Mouse (Mus musculus) embryonic facial prominence, embryonic 14.5 days (tissue): ENCODE measurements around the gene Hhat. TPM values are rescaled to one million over a fixed set of nuclear protein-coding genes. Genes with fewer than 3 reads are reported as not detected.

Source experiments
- ATAC-seq: fragments of 200-750 bp; cut with Nextera tagmentation; 2 replicates; pipeline ENCODE4 v1.8.0; 2017; ENCODE audit warnings: low read depth, moderate number of reproducible peaks, moderate TSS enrichment
- DNase-seq: peaks from one replicate; pipeline ENCODE4 v3.0.0-alpha.2; 2015; ENCODE audit warnings: low spot score
- H3K27ac ChIP-seq: fragments of 300-500 bp; sonication (generic); replicated peaks from 2 replicates; pipeline ENCODE4 v1.5.1; 2014; ENCODE audit warnings: low read depth, mild to moderate bottlenecking, low read length, moderate library complexity
- H3K27me3 ChIP-seq: fragments of 300-500 bp; sonication (generic); replicated peaks from 2 replicates; pipeline ENCODE4 v1.6.1; 2014; ENCODE audit warnings: low read length; ENCODE audit not compliant: control insufficient read depth, insufficient read depth
- H3K36me3 ChIP-seq: fragments of 300-500 bp; sonication (generic); 2 replicates; pipeline ENCODE4 v1.6.1; 2014; ENCODE audit warnings: low read length, mixed read lengths; ENCODE audit not compliant: control insufficient read depth, insufficient read depth
- H3K4me1 ChIP-seq: fragments of 300-500 bp; sonication (generic); 2 replicates; pipeline ENCODE4 v1.6.1; 2014; ENCODE audit warnings: antibody characterized with exemption, low read length; ENCODE audit not compliant: control insufficient read depth, insufficient read depth
- H3K4me2 ChIP-seq: fragments of 300-500 bp; sonication (generic); 2 replicates; pipeline ENCODE4 v1.6.1; 2014; ENCODE audit warnings: low read depth, mild to moderate bottlenecking, low read length, moderate library complexity, mixed read lengths
- H3K4me3 ChIP-seq: fragments of 300-500 bp; sonication (generic); 2 replicates; pipeline ENCODE4 v1.5.1; 2014; ENCODE audit warnings: low read depth, mild to moderate bottlenecking, low read length
- H3K9ac ChIP-seq: fragments of 300-500 bp; sonication (generic); 2 replicates; pipeline ENCODE4 v1.6.1; 2014; ENCODE audit warnings: low read depth, mild to moderate bottlenecking, low read length, moderate library complexity, mixed read lengths
- H3K9me3 ChIP-seq: fragments of 300-500 bp; sonication (generic); 2 replicates; pipeline ENCODE4 v1.6.1; 2016; ENCODE audit warnings: low read length; ENCODE audit not compliant: control insufficient read depth
- WGBS: fragments of 180-500 bp; shearing (Covaris S2); extraction: QIAGEN DNeasy Blood & Tissue Kit; methylation state at CpG from one replicate; pipeline ENCODE4 v1.1.7; 2014; 5-methylcytosine and 5-hydroxymethylcytosine counted together
- polyA plus RNA-seq: library from polyadenylated mRNA; unstranded; fragments of >200 nt; fragmentation: Nextera tagmentation; extraction: Ambion mirVana; gene quantifications from 2 replicates; pipeline ENCODE4 v1.2.1, GENCODE M21; 2014

Hhat gene
- polyA plus RNA-seq, 1 experiment from 2014 or later = 9.3 TPM

GRCm38 (mm10) chr1:192533016-192533415 lies 238.0 kb downstream of the Hhat start:
- H3K9me3 ChIP-seq = no peaks in the 10 kb centered on the region
- H3K4me2 ChIP-seq = no peak overlapping the region
- no peak overlapping the region for H3K4me3 ChIP-seq
- H3K36me3 ChIP-seq = no peaks in the 10 kb centered on the region
- no peak for DNase-seq
- ATAC-seq = no peak
- no peaks in the 10 kb centered on the region for H3K4me1 ChIP-seq
- H3K27ac ChIP-seq = no peak overlapping the region
- no peak overlapping the region for H3K9ac ChIP-seq
- H3K27me3 ChIP-seq = no peaks in the 10 kb centered on the region

- Histone ChIP-seq H3K9ac (no peak overlapping the region), H3K9me3 (no peaks in the 10 kb centered on the region), H3K4me1 (no peaks in the 10 kb centered on the region), H3K4me3 (no peak overlapping the region), H3K27me3 (no peaks in the 10 kb centered on the region), H3K36me3 (no peaks in the 10 kb centered on the region), H3K27ac (no peak overlapping the region), H3K4me2 (no peak overlapping the region)
- 41% methylated on average over 2 of the region's 2 CpGs for WGBS
- DNase-seq = no peak
- ATAC-seq = no peak
Observed at GRCm38 (mm10) chr1:192532212-192532611, 238.8 kb downstream of the Hhat start.

GRCm38 (mm10) chr1:192531490-192532146 lies 239.4 kb downstream of the Hhat start:
- DNase-seq (no peak), ATAC-seq (no peak)
- Histone ChIP-seq H3K27ac (no peak overlapping the region), H3K4me3 (no peak overlapping the region), H3K4me2 (no peak overlapping the region), H3K27me3 (no peaks in the 10 kb centered on the region), H3K9ac (no peak overlapping the region), H3K36me3 (no peaks in the 10 kb centered on the region), H3K9me3 (no peaks in the 10 kb centered on the region), H3K4me1 (no peaks in the 10 kb centered on the region)
- 72% methylated on average over 2 of the region's 2 CpGs for WGBS

GRCm38 (mm10) chr1:192525711-192526350 lies 245.2 kb downstream of the Hhat start:
- no peak overlapping the region for H3K4me3 ChIP-seq
- no peaks in the 10 kb centered on the region for H3K9me3 ChIP-seq
- H3K4me2 ChIP-seq = no peak overlapping the region
- no peaks in the 10 kb centered on the region for H3K4me1 ChIP-seq
- H3K9ac ChIP-seq = no peak overlapping the region
- whole genome bisulfite sequencing = 65% methylated on average over 14 of the region's 14 CpGs
- no peaks in the 10 kb centered on the region for H3K27me3 ChIP-seq
- H3K36me3 ChIP-seq = no peaks in the 10 kb centered on the region
- DNase-seq = no peak
- ATAC-seq = no peak
- H3K27ac ChIP-seq = no peak overlapping the region

- Histone ChIP-seq H3K27ac (no peak overlapping the region), H3K36me3 (no peaks in the 10 kb centered on the region), H3K9me3 (no peaks in the 10 kb centered on the region), H3K9ac (no peak overlapping the region), H3K27me3 (no peaks in the 10 kb centered on the region), H3K4me1 (no peaks in the 10 kb centered on the region), H3K4me2 (no peak overlapping the region), H3K4me3 (no peak overlapping the region)
- 56% methylated on average over 12 of the region's 12 CpGs for WGBS
- ATAC-seq (no peak), DNase-seq (no peak)
Observed at GRCm38 (mm10) chr1:192522376-192523178, 248.4 kb downstream of the Hhat start.

- H3K27ac ChIP-seq = no peak overlapping the region
- no peak overlapping the region for H3K4me2 ChIP-seq
- H3K9ac ChIP-seq = no peak overlapping the region
- no peaks in the 10 kb centered on the region for H3K27me3 ChIP-seq
- ATAC-seq = no peak
- H3K9me3 ChIP-seq = no peaks in the 10 kb centered on the region
- no peaks in the 10 kb centered on the region for H3K36me3 ChIP-seq
- H3K4me1 ChIP-seq = no peaks in the 10 kb centered on the region
- DNase-seq = no peak
- 48% methylated on average over 13 of the region's 13 CpGs for WGBS
- no peak overlapping the region for H3K4me3 ChIP-seq
Observed at GRCm38 (mm10) chr1:192520836-192521435, 250.1 kb downstream of the Hhat start.

- DNase-seq (no peak), ATAC-seq (no peak)
- Histone ChIP-seq H3K9me3 (no peaks in the 10 kb centered on the region), H3K36me3 (no peaks in the 10 kb centered on the region), H3K4me2 (no peak overlapping the region), H3K27ac (no peak overlapping the region), H3K27me3 (no peaks in the 10 kb centered on the region), H3K4me1 (no peaks in the 10 kb centered on the region), H3K4me3 (no peak overlapping the region), H3K9ac (no peak overlapping the region)
- 82% methylated on average over 1 of the region's 1 CpGs for WGBS
Observed at GRCm38 (mm10) chr1:192519713-192520112, 251.3 kb downstream of the Hhat start.

- no peaks in the 10 kb centered on the region for H3K4me1 ChIP-seq
- WGBS = 88% methylated on average over 3 of the region's 3 CpGs
- no peak for ATAC-seq
Observed at GRCm38 (mm10) chr1:192515373-192515772, 255.7 kb downstream of the Hhat start.

More at GRCm38 (mm10) chr1:192515373-192515772, 255.7 kb downstream of the Hhat start:
- DNase-seq = no peak
- no peaks in the 10 kb centered on the region for H3K36me3 ChIP-seq
- no peaks in the 10 kb centered on the region for H3K27me3 ChIP-seq
- no peaks in the 10 kb centered on the region for H3K9me3 ChIP-seq
- no peak overlapping the region for H3K4me3 ChIP-seq
- no peak overlapping the region for H3K27ac ChIP-seq
- H3K9ac ChIP-seq = no peak overlapping the region
- no peak overlapping the region for H3K4me2 ChIP-seq
